ENCODE assay signal across 8 mouse cellular contexts in the genomic region with DNA sequence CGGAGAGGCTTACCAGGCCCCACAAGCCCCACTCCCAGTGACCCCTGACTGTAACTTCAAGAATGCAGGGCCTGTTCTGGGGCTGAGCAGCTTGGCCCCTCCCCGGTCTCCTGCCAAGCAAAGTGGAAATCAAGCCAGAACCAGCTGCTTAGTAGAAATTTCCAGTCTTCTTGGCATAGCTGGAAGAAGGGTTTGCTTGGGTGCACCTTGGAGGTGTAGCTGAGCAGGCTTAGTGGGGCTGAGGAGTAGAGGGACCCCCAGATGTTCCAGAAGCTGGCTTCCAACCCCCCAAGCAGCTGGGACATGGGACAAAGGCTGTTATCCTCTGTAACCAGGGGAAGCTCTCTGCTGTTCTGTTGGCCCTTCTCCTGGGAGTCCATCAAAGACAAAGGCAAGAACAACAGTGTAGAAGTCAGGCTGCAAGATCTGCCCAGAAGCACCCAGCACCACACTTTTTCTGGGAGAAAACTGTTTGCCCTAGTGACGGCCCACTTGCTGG.
DNase-seq lines count a peak whose midpoint lies in the region; ATAC-seq lines count a peak whose summit lies in the region.

No protein-coding gene starts in this region.

- H3K4me1 ChIP-seq in embryonic facial prominence, embryonic 13.5 days: peaks cover 71% of the 10 kb centered on the region
- H3K4me1 ChIP-seq in hindbrain, embryonic 16.5 days (ENCODE audit: control insufficient read depth, insufficient read depth, low read depth, low read length): peaks cover 47% of the 10 kb centered on the region

- no peak overlapping the region for H3K4me3 ChIP-seq in embryonic facial prominence, embryonic 13.5 days
- no peak overlapping the region for H3K4me3 ChIP-seq in hindbrain, embryonic 16.5 days (ENCODE audit: low read length)

- peak overlapping the region; percentile 100 for H3K27ac ChIP-seq in embryonic facial prominence, embryonic 13.5 days
- peak overlapping the region; percentile 96 for H3K27ac ChIP-seq in hindbrain, embryonic 16.5 days (ENCODE audit: low read depth, low read length)

- DNase-seq in kidney, adult 11 months: peak; percentile 84
- no peak for DNase-seq in kidney, adult 18-20 months
- peak; percentile 42 for DNase-seq in lung, postnatal 36 days
- no peak for DNase-seq in c-Kit-positive CD71-positive TER-119-positive erythroid progenitor cells, embryonic 14.5 days (ENCODE audit: low spot score)
- no peak for DNase-seq in adrenal gland, postnatal 25 days
- no peak for DNase-seq in thymus, postnatal 14 days

- no peaks in the 10 kb centered on the region for H3K36me3 ChIP-seq in embryonic facial prominence, embryonic 13.5 days
- no peaks in the 10 kb centered on the region for H3K36me3 ChIP-seq in hindbrain, embryonic 16.5 days (ENCODE audit: control insufficient read depth, insufficient read depth, low read length)

- 50% methylated on average over 3 of the region's 3 CpGs for WGBS in embryonic facial prominence, embryonic 13.5 days
- 35% methylated on average over 3 of the region's 3 CpGs for WGBS in hindbrain, embryonic 16.5 days

- no peaks in the 10 kb centered on the region for H3K27me3 ChIP-seq in embryonic facial prominence, embryonic 13.5 days
- H3K27me3 ChIP-seq in hindbrain, embryonic 16.5 days (replicated peaks; ENCODE audit: control insufficient read depth, insufficient read depth, low read length): no peaks in the 10 kb centered on the region

- H3K9ac ChIP-seq in embryonic facial prominence, embryonic 13.5 days: peak overlapping the region; percentile 51; the same call in 1 of the 2 replicates
- H3K9ac ChIP-seq in hindbrain, embryonic 16.5 days (ENCODE audit: low read depth, low read length): no peak overlapping the region

- H3K4me2 ChIP-seq in embryonic facial prominence, embryonic 13.5 days: 0 out of 2 replicates have a peak overlapping the region, but pooled peaks have one; percentile 76
- no peak overlapping the region for H3K4me2 ChIP-seq in hindbrain, embryonic 16.5 days (ENCODE audit: low read length)

- H3K9me3 ChIP-seq in embryonic facial prominence, embryonic 13.5 days: no peaks in the 10 kb centered on the region; the same call in 1 of the 2 replicates
- H3K9me3 ChIP-seq in hindbrain, embryonic 16.5 days (ENCODE audit: control insufficient read depth, low read length): no peaks in the 10 kb centered on the region

- no peak for ATAC-seq in embryonic facial prominence, embryonic 13.5 days (ENCODE audit: insufficient number of reproducible peaks, insufficient read depth, low FRiP score, low TSS enrichment, low read depth)
- no peak for ATAC-seq in hindbrain, embryonic 16.5 days

Comparison
In these comparisons a context has a peak if more than half of its experiments do, and no peak if none do; other contexts are left out.
1. DNase-seq: peak in kidney, adult 11 months (single experiment) and lung, postnatal 36 days (single experiment); none in kidney, adult 18-20 months (single experiment), c-Kit-positive CD71-positive TER-119-positive erythroid progenitor cells, embryonic 14.5 days (single experiment), adrenal gland, postnatal 25 days (single experiment) and thymus, postnatal 14 days (single experiment).